Mouse (Mus musculus) heart, embryonic 11.5 days (tissue): ENCODE measurements around the gene Gin1. TPM values are rescaled to one million over a fixed set of nuclear protein-coding genes. Genes with fewer than 3 reads are reported as not detected.

ENCODE experiments used
- ATAC-seq: fragments of 200-750 bp; cut with Nextera tagmentation; replicated peaks from 2 replicates; pipeline ENCODE4 v1.8.0; 2017; ENCODE audit warnings: moderate library complexity; ENCODE audit not compliant: insufficient number of reproducible peaks, low FRiP score, low TSS enrichment
- H3K27ac ChIP-seq: fragments of 300-500 bp; sonication (generic); 2 replicates; pipeline ENCODE4 v1.5.1; 2014; ENCODE audit warnings: mild to moderate bottlenecking, low read depth, low read length
- H3K27me3 ChIP-seq: fragments of 300-500 bp; sonication (generic); 2 replicates; pipeline ENCODE4 v1.6.1; 2014; ENCODE audit warnings: mild to moderate bottlenecking, low read length, mixed read lengths; ENCODE audit not compliant: control insufficient read depth, insufficient read depth
- H3K36me3 ChIP-seq: fragments of 300-500 bp; sonication (generic); 2 replicates; pipeline ENCODE4 v1.6.1; 2014; ENCODE audit warnings: mild to moderate bottlenecking, low read length, moderate library complexity, mixed read lengths; ENCODE audit not compliant: control insufficient read depth, insufficient read depth
- H3K4me1 ChIP-seq: fragments of 300-500 bp; sonication (generic); 2 replicates; pipeline ENCODE4 v1.6.1; 2014; ENCODE audit warnings: low read length; ENCODE audit not compliant: control insufficient read depth, insufficient read depth
- H3K4me2 ChIP-seq: fragments of 300-500 bp; sonication (generic); 2 replicates; pipeline ENCODE4 v1.6.1; 2014; ENCODE audit warnings: mild to moderate bottlenecking, moderate library complexity
- H3K4me3 ChIP-seq: fragments of 300-500 bp; sonication (generic); 2 replicates; pipeline ENCODE4 v1.5.1; 2014; ENCODE audit warnings: low read depth, low read length
- H3K9ac ChIP-seq: fragments of 300-500 bp; sonication (generic); 2 replicates; pipeline ENCODE4 v1.6.1; 2014; ENCODE audit warnings: mild to moderate bottlenecking, low read depth, low read length, moderate library complexity
- H3K9me3 ChIP-seq: fragments of 300-500 bp; sonication (generic); replicated peaks from 2 replicates; pipeline ENCODE4 v1.6.1; 2016; ENCODE audit warnings: low read length; ENCODE audit not compliant: control insufficient read depth
- WGBS: fragments of 180-500 bp; shearing (Covaris S2); extraction: QIAGEN DNeasy Blood & Tissue Kit; methylation state at CpG from one replicate; pipeline ENCODE4 v1.1.7; 2014; ENCODE audit not compliant: insufficient replicate concordance; 5-methylcytosine and 5-hydroxymethylcytosine counted together
- polyA plus RNA-seq: library from polyadenylated mRNA; unstranded; fragments of >200 nt; fragmentation: Nextera tagmentation; extraction: Ambion mirVana; gene quantifications from 2 replicates; pipeline ENCODE4 v1.2.1, GENCODE M21; 2014

Gene Gin1
- polyA plus RNA-seq, 1 experiment from 2014 or later, result 16.7 TPM

DNA sequence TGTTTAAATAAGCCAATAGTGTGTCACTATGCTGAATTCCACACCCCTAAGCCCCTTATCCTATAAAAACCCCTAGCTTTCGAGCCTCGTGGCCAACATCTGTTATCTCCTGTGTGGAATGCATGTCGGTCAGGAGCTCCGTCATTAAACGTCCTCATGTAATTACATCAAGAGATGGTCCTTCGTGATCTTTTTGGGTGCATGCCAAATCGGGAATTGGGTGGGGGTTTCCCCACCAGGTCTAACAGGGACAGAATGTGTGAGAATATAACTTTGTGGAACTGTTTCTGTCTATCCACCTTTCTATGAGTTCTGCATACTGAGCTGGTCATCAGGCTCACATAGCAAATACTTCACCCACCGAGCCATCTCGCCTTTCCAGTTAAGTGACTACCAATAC lies 26.0 kb downstream of the Gin1 start:
- Histone ChIP-seq H3K4me2 (no peak overlapping the region), H3K36me3 (no peaks in the 10 kb centered on the region), H3K27ac (no peak overlapping the region), H3K4me1 (no peaks in the 10 kb centered on the region), H3K9ac (no peak overlapping the region), H3K4me3 (no peak overlapping the region), H3K9me3 (no peaks in the 10 kb centered on the region), H3K27me3 (no peaks in the 10 kb centered on the region)
- WGBS, result 68% methylated on average over 9 of the region's 9 CpGs
- no peak for ATAC-seq

DNA sequence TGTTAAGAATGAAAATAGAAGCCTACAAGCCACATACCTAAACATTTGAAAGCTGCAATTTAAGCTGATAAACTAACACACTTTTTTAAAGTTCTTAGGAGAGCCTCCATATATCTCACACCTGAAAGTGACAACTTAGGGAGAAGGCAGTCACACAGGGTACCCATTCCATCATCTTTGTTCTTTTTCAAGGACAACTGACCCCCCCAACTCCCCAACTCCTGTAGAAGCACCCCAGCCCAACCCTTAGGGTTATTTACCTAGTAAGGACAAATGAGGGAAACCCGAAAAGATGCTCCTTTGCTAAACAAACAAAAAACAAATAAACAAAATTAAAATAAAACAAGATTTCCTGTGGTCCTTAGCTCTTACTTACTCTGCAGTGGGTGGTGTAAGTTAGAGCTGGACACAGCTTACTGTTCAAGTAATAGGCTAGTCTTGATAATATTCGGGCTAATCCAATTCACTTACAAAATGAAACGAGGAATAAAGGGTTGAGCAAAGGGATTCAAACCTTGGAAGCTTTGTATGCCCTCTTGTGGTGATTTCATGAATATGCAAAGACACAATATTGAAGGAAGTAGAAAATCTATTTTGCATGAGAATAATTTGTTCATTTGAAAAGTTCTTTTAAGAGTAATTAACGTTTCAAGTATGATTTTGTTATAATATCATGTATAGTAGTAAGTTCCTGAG lies 32.4 kb downstream of the Gin1 start:
- H3K4me2 ChIP-seq, result no peak overlapping the region
- H3K4me3 ChIP-seq, result no peak overlapping the region
- H3K27ac ChIP-seq, result no peak overlapping the region
- H3K27me3 ChIP-seq, result no peaks in the 10 kb centered on the region
- H3K9ac ChIP-seq, result no peak overlapping the region
- no peaks in the 10 kb centered on the region for H3K4me1 ChIP-seq
- no peaks in the 10 kb centered on the region for H3K36me3 ChIP-seq
- WGBS, result 44% methylated on average over 4 of the region's 4 CpGs
- H3K9me3 ChIP-seq, result no peaks in the 10 kb centered on the region
- no peak for ATAC-seq

DNA sequence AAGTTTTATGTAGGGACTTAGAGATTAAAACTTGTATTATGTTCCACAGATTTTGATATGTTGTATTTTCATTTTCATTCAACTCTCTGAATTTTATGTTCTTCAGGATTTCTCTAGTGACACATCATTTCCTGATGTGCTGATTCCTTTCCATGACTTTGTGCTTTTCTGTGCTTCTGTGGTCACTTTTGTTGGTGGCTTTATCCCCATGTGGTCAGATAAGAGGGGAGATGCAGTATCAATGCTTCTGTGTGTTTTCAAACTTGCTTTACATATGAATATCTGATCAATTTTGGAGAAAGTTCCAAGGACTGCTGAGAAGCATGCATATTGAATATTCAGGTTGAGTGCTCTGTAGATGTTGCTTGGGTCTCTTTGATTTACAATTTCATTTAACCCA lies 34.5 kb downstream of the Gin1 start:
- no peak overlapping the region for H3K4me2 ChIP-seq
- H3K4me1 ChIP-seq, result no peaks in the 10 kb centered on the region
- H3K27ac ChIP-seq, result no peak overlapping the region
- H3K9me3 ChIP-seq, result no peaks in the 10 kb centered on the region
- no peaks in the 10 kb centered on the region for H3K27me3 ChIP-seq
- no peak for ATAC-seq
- no peak overlapping the region for H3K9ac ChIP-seq
- H3K36me3 ChIP-seq, result no peaks in the 10 kb centered on the region
- H3K4me3 ChIP-seq, result no peak overlapping the region

DNA sequence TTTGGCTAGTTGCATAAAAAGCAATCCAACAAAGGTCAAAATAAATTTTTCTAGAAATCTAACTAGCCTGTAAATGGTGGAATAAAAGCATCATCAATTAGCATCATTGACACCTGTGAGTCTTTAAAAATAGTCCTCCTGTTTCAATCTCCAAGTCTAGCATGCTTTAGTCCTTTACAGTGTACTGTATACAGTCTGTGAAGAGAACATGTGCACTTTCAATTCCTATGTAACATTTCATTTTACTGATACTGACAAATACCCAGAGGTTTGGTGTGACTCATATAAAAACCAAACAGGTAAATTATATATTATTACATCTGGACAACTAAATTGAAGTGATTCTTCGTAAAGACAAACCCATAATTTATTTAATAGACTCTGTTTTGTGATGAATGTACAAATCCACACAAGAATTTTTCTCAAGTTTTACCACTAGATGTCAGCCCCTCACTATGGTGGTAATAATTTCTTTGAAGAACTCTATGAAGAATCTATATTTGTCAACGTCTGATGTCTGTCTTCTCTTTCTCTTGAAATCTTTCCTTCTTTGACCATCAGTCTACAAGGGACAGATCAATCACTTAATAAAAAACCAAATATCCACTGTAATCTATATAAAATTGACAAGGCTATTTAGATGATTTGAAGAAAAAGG lies 39.4 kb downstream of the Gin1 start:
- Histone ChIP-seq H3K4me1 (no peaks in the 10 kb centered on the region), H3K4me2 (no peak overlapping the region), H3K9me3 (no peaks in the 10 kb centered on the region), H3K9ac (no peak overlapping the region), H3K27me3 (no peaks in the 10 kb centered on the region), H3K27ac (no peak overlapping the region), H3K4me3 (no peak overlapping the region), H3K36me3 (no peaks in the 10 kb centered on the region)
- no peak for ATAC-seq
- 45% methylated on average over 2 of the region's 2 CpGs for WGBS

DNA sequence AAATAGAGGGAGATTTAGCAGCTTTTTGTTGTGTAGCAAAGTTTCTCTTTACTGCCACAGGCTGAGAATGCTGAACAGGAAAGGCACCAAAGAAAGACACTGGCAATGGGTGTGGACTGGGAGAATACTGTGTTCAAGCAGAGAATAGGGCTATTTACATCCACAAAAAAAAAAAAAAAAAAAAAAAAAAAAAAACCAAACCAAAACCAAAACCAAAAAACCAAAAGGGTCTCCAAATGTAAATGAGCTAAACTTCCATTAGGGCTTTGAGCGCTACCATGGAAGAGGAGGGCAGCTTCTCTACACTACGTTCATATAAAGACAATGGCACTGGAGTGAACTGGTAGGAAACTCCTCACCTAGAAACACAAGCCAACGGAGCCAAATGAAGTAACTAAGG lies 51.3 kb downstream of the Gin1 start:
- no peak overlapping the region for H3K4me3 ChIP-seq
- H3K4me1 ChIP-seq, result no peaks in the 10 kb centered on the region
- no peaks in the 10 kb centered on the region for H3K9me3 ChIP-seq
- H3K27ac ChIP-seq, result peak overlapping the region; percentile 41
- no peaks in the 10 kb centered on the region for H3K27me3 ChIP-seq
- peaks cover 9% of the 10 kb centered on the region for H3K36me3 ChIP-seq
- ATAC-seq, result no peak
- WGBS, result 90% methylated on average over 3 of the region's 3 CpGs
- H3K9ac ChIP-seq, result no peak overlapping the region
- H3K4me2 ChIP-seq, result peak overlapping the region; percentile 22; the same call in 1 of the 2 replicates

DNA sequence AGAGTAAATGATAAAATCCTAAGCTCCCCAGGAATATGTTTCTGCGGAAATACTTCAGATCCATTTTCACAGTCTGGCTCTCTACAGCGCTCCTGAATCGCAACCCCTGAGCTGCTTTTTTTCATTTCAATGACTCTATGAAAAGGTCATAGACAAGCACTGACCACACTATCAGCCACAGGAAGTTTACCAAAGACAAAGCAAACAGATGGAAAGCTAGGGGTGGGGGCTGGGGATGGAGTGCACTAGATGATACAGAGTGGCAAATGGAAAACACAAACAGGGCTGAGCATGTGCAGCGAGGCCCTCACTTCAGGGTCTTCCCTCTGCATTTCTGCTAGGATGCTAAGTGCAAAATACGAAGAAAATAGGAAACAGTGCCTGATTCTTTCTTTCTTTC lies 52.2 kb downstream of the Gin1 start:
- WGBS, result 61% methylated on average over 5 of the region's 5 CpGs
- H3K36me3 ChIP-seq, result peaks cover 9% of the 10 kb centered on the region
- no peak overlapping the region for H3K27ac ChIP-seq
- no peak overlapping the region for H3K9ac ChIP-seq
- H3K9me3 ChIP-seq, result no peaks in the 10 kb centered on the region
- no peak overlapping the region for H3K4me2 ChIP-seq
- no peaks in the 10 kb centered on the region for H3K27me3 ChIP-seq
- no peaks in the 10 kb centered on the region for H3K4me1 ChIP-seq
- H3K4me3 ChIP-seq, result no peak overlapping the region
- no peak for ATAC-seq

DNA sequence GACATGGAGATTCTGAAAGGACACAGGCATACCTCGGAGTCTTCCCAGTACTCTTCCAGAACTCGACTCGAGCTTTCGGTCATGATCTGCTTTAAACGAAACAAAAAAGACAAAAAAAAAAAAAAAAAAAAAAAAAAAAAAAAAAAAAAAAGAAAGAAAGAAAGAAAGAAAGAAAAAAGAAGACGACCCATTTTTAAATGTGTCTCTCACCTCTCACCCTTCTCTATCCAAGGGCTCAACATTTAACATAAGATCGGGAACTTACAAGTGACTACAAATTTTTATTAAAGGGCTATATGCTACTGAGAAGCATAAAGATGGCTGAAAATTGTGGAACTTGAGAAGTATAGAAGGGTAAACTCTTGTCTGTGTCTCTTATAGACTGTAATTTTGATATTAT lies 52.9 kb downstream of the Gin1 start:
- H3K36me3 ChIP-seq, result peaks cover 4% of the 10 kb centered on the region; the same call in 1 of the 2 replicates

DNA sequence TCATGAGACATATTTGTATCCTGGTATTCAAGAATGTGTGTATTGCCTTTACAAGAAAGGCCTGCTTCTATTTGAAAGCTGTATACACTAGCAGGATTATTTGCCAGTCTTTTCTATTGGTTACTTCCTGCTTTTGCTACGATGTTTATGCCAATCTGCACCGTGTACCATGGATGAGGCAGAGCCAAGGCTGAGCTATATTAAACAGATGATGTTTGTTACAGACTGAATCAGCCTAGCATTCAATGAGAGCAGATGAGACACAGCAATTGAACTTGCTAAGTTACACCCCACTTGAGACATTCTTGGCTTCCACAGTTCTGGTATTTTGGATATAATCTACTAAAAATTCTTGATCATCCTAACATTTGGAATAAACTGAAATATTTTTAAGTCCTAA lies 57.6 kb downstream of the Gin1 start:
- no peak overlapping the region for H3K27ac ChIP-seq
- no peaks in the 10 kb centered on the region for H3K27me3 ChIP-seq
- H3K4me3 ChIP-seq, result no peak overlapping the region
- no peak overlapping the region for H3K4me2 ChIP-seq
- H3K9me3 ChIP-seq, result no peaks in the 10 kb centered on the region
- peaks cover 6% of the 10 kb centered on the region; the same call in 1 of the 2 replicates for H3K36me3 ChIP-seq
- ATAC-seq, result no peak
- H3K9ac ChIP-seq, result no peak overlapping the region
- H3K4me1 ChIP-seq, result no peaks in the 10 kb centered on the region
- WGBS, result 78% methylated on average over 2 of the region's 2 CpGs

More for the DNA sequence above, 52.9 kb downstream of the Gin1 start:
- no peak overlapping the region for H3K9ac ChIP-seq
- H3K4me2 ChIP-seq, result no peak overlapping the region
- H3K4me3 ChIP-seq, result no peak overlapping the region
- H3K27ac ChIP-seq, result no peak overlapping the region
- 93% methylated on average over 7 of the region's 7 CpGs for WGBS
- no peaks in the 10 kb centered on the region for H3K4me1 ChIP-seq
- no peaks in the 10 kb centered on the region for H3K27me3 ChIP-seq
- no peaks in the 10 kb centered on the region for H3K9me3 ChIP-seq
- ATAC-seq, result no peak

DNA sequence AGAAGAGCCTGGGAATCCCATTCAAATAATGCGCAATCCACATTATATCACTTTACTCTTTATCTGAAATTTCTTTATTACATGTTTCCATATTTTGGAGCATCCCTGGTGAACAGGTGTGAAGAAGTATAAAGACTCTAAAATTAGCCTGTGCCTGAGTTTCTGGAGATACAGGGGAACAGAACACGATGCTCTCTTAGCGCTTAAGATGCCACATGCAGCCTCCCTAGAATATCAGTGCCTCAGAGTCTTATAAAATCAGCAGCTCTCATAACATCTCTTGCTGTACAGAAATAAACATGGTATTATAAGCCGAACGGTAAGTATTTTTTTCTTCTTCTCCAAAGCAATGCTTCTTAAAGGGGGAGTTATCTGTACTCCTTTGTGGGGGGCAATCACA lies 58.1 kb downstream of the Gin1 start:
- Histone ChIP-seq H3K27ac (no peak overlapping the region), H3K36me3 (peaks cover 6% of the 10 kb centered on the region; the same call in 1 of the 2 replicates), H3K9me3 (no peaks in the 10 kb centered on the region), H3K4me3 (no peak overlapping the region), H3K27me3 (no peaks in the 10 kb centered on the region), H3K9ac (no peak overlapping the region), H3K4me2 (no peak overlapping the region), H3K4me1 (no peaks in the 10 kb centered on the region)
- no peak for ATAC-seq
- 92% methylated on average over 5 of the region's 5 CpGs for WGBS
